10 mouse cellular contexts compared by ENCODE assay signal in genomic region chr14:25454066-25454760, GRCm38 (mm10). TPM values are rescaled to one million over a fixed set of nuclear protein-coding genes. Genes with fewer than 3 reads are reported as not detected.
A peak's percentile ranks its signal among the peaks of the same experiment; 100 is the strongest.
DNase-seq lines count a peak whose midpoint lies in the region; TF ChIP-seq lines count a peak whose summit lies in the region.
"Had no signal": no experiment of that assay in that cellular context is flagged by ENCODE, and none has a peak within 500 bp of the region (broad histone marks: within the 10 kb centered on the region; RNA-seq: fewer than 3 reads in every experiment).

No protein-coding gene starts in this region.

- no peaks in the 10 kb centered on the region for H3K36me3 ChIP-seq in kidney, adult 2 months (ENCODE audit: control insufficient read depth, insufficient read depth, low read length)
- no peaks in the 10 kb centered on the region for H3K36me3 ChIP-seq in small intestine, adult 2 months (ENCODE audit: control insufficient read depth, insufficient read depth, low read length)
- H3K36me3 ChIP-seq: liver, embryonic 15.5 days had no signal

- TF ChIP-seq POLR2A in kidney, adult 2 months (IDR thresholded peaks at IDR 0.05; ENCODE audit: low read depth, low read length): no peak
- no peak for TF ChIP-seq POLR2A in small intestine, adult 2 months (IDR thresholded peaks at IDR 0.05; ENCODE audit: low read depth, low read length)

- 66% methylated on average over 12 of the region's 12 CpGs for WGBS in kidney, adult 2 months
- WGBS in small intestine, adult 2 months: 24% methylated on average over 12 of the region's 12 CpGs

- H3K27me3 ChIP-seq in kidney, adult 2 months (replicated peaks; ENCODE audit: control insufficient read depth, insufficient read depth, low read length): no peaks in the 10 kb centered on the region
- no peaks in the 10 kb centered on the region for H3K27me3 ChIP-seq in small intestine, adult 2 months (ENCODE audit: control insufficient read depth, insufficient read depth, low read length)

- H3K4me3 ChIP-seq in kidney, adult 2 months (ENCODE audit: insufficient read depth, low read depth, low read length): no peak overlapping the region
- H3K4me3 ChIP-seq in small intestine, adult 2 months (ENCODE audit: low read depth, low read length): no peak overlapping the region
- H3K4me3 ChIP-seq: heart, adult 2 months; liver, embryonic 15.5 days had no signal

- peaks cover 32% of the 10 kb centered on the region for H3K4me1 ChIP-seq in kidney, adult 2 months (ENCODE audit: control insufficient read depth, insufficient read depth, low read length)
- H3K4me1 ChIP-seq in small intestine, adult 2 months (ENCODE audit: control insufficient read depth, insufficient read depth, insufficient read length, low read length): peaks cover 46% of the 10 kb centered on the region

- H3K27ac ChIP-seq in kidney, adult 2 months (ENCODE audit: insufficient read depth, low read depth, low read length): no peak overlapping the region
- H3K27ac ChIP-seq in small intestine, adult 2 months (ENCODE audit: insufficient read depth, low read depth, low read length): peak overlapping the region; percentile 60
- H3K27ac ChIP-seq: heart, adult 2 months; liver, embryonic 15.5 days had no signal

- no peak for TF ChIP-seq CTCF in kidney, adult 2 months (conservative IDR thresholded peaks at IDR 0.05; ENCODE audit: insufficient read depth, insufficient read length, low read depth, low read length)
- TF ChIP-seq CTCF in small intestine, adult 2 months (IDR thresholded peaks at IDR 0.05; ENCODE audit: extremely low read depth, insufficient read length, insufficient replicate concordance, low read depth, low read length): no peak

- DNase-seq in kidney, adult 11 months: peak; percentile 31
- no peak for DNase-seq in kidney, adult 2 months
- DNase-seq in ES-CJ7 (ENCODE audit: low read depth, low spot score): peak; percentile 46
- peak; percentile 80 for DNase-seq in cerebellum, adult 9-11 months
- DNase-seq in ovary, postnatal 36 days (ENCODE audit: low spot score): no peak
- DNase-seq in right cerebral cortex, postnatal 36 days (ENCODE audit: low spot score in 2 of 2): no peak
- DNase-seq in layer of hippocampus, adult 8-10 months (ENCODE audit: low spot score in 2 of 2): no peak

RNA-seq across cellular contexts. Expression of gene Zmiz1, which starts 4.8 kb away (rescaled TPM):
- 37.8 and 42.6 TPM in 2 replicates for polyA plus RNA-seq in kidney, adult 2 months (2012; rRNA removed)
- polyA plus RNA-seq in small intestine, adult 2 months (2012; rRNA removed): 35.0 and 91.5 TPM in 2 replicates
- total RNA-seq in layer of hippocampus, adult 8-10 months (2022): 100 to 1,000 TPM in 1 of 4 experiments, 10 to 100 TPM in 3; 77.0 to 102 (median 92.7) TPM

Comparison
In these comparisons a context has a peak if more than half of its experiments do, and no peak if none do; other contexts are left out.
1. DNase-seq: peak in kidney, adult 11 months (single experiment), ES-CJ7 (single experiment) and cerebellum, adult 9-11 months (single experiment); none in kidney, adult 2 months (single experiment), ovary, postnatal 36 days (single experiment), right cerebral cortex, postnatal 36 days (0 of 2) and layer of hippocampus, adult 8-10 months (0 of 2).